Comparison of ENCODE assay signal across 20 mouse cellular contexts in genomic region chr10:7217551-7218127, GRCm38 (mm10). TPM values are rescaled to one million over a fixed set of nuclear protein-coding genes. Genes with fewer than 3 reads are reported as not detected.
DNase-seq lines count a peak whose midpoint lies in the region; ATAC-seq lines count a peak whose summit lies in the region.
"Had no signal": no experiment of that assay in that cellular context is flagged by ENCODE, and none has a peak within 500 bp of the region (broad histone marks: within the 10 kb centered on the region; RNA-seq: fewer than 3 reads in every experiment).

No protein-coding gene starts in this region.

- 0 out of 2 replicates have a peak, but pooled peaks cover 4% of the 10 kb centered on the region for H3K4me1 ChIP-seq in heart, embryonic 11.5 days (ENCODE audit: control insufficient read depth, insufficient read depth, low read length)
- H3K4me1 ChIP-seq in kidney, embryonic 14.5 days (ENCODE audit: control insufficient read depth, insufficient read depth, low read length): peaks cover 6% of the 10 kb centered on the region; the same call in 1 of the 2 replicates
- peaks cover 13% of the 10 kb centered on the region for H3K4me1 ChIP-seq in lung, embryonic 16.5 days (replicated peaks; ENCODE audit: control insufficient read depth, insufficient read depth, low read length)

- H3K36me3 ChIP-seq in heart, embryonic 11.5 days (ENCODE audit: control insufficient read depth, insufficient read depth, low read length): no peaks in the 10 kb centered on the region
- no peaks in the 10 kb centered on the region for H3K36me3 ChIP-seq in kidney, embryonic 14.5 days (ENCODE audit: control insufficient read depth, insufficient read depth, low read length)
- no peaks in the 10 kb centered on the region for H3K36me3 ChIP-seq in lung, embryonic 16.5 days (ENCODE audit: control insufficient read depth, insufficient read depth, low read length)
- H3K36me3 ChIP-seq: embryonic facial prominence, embryonic 13.5 days; forebrain, embryonic 12.5 days; hindbrain, embryonic 13.5 days had no signal

- no peak overlapping the region for H3K4me2 ChIP-seq in heart, embryonic 11.5 days
- no peak overlapping the region for H3K4me2 ChIP-seq in kidney, embryonic 14.5 days (replicated peaks; ENCODE audit: low read depth, low read length)
- no peak overlapping the region for H3K4me2 ChIP-seq in lung, embryonic 16.5 days (ENCODE audit: low read depth, low read length)
- H3K4me2 ChIP-seq: embryonic facial prominence, embryonic 13.5 days; forebrain, embryonic 12.5 days; hindbrain, embryonic 13.5 days had no signal

- no peak for ATAC-seq in heart, embryonic 11.5 days (replicated peaks; ENCODE audit: insufficient number of reproducible peaks, low FRiP score, low TSS enrichment)
- ATAC-seq in kidney, embryonic 14.5 days (ENCODE audit: low FRiP score, low TSS enrichment): no peak
- ATAC-seq in lung, embryonic 16.5 days (ENCODE audit: low read depth): peak; percentile 75
- ATAC-seq: activated CD4-positive, CD25-positive, alpha-beta regulatory T cell, adult 4 months; forebrain, postnatal 0 days; Patski had no signal

- WGBS in heart, embryonic 11.5 days (ENCODE audit: insufficient replicate concordance): 73% methylated on average over 3 of the region's 3 CpGs
- 82% methylated on average over 3 of the region's 3 CpGs for WGBS in kidney, embryonic 14.5 days
- 74% methylated on average over 3 of the region's 3 CpGs for WGBS in lung, embryonic 16.5 days

- no peaks in the 10 kb centered on the region for H3K9me3 ChIP-seq in heart, embryonic 11.5 days (replicated peaks; ENCODE audit: control insufficient read depth, low read length)
- no peaks in the 10 kb centered on the region for H3K9me3 ChIP-seq in kidney, embryonic 14.5 days (ENCODE audit: control insufficient read depth, low read length)
- H3K9me3 ChIP-seq in lung, embryonic 16.5 days (ENCODE audit: control insufficient read depth, low read length): no peaks in the 10 kb centered on the region
- H3K9me3 ChIP-seq: embryonic facial prominence, embryonic 13.5 days; forebrain, embryonic 12.5 days; hindbrain, embryonic 13.5 days had no signal

- no peaks in the 10 kb centered on the region for H3K27me3 ChIP-seq in heart, embryonic 11.5 days (ENCODE audit: control insufficient read depth, insufficient read depth, low read length)
- H3K27me3 ChIP-seq in kidney, embryonic 14.5 days (ENCODE audit: control insufficient read depth, insufficient read depth, low read length): no peaks in the 10 kb centered on the region
- no peaks in the 10 kb centered on the region for H3K27me3 ChIP-seq in lung, embryonic 16.5 days (ENCODE audit: control insufficient read depth, insufficient read depth, low read depth, low read length)
- H3K27me3 ChIP-seq: embryonic facial prominence, embryonic 13.5 days; forebrain, embryonic 12.5 days; hindbrain, embryonic 13.5 days; Patski had no signal

- no peak overlapping the region for H3K9ac ChIP-seq in heart, embryonic 11.5 days (ENCODE audit: low read depth, low read length)
- no peak overlapping the region for H3K9ac ChIP-seq in kidney, embryonic 14.5 days (ENCODE audit: low read depth, low read length)
- no peak overlapping the region for H3K9ac ChIP-seq in lung, embryonic 16.5 days (ENCODE audit: low read length)
- H3K9ac ChIP-seq: embryonic facial prominence, embryonic 13.5 days; forebrain, embryonic 12.5 days; forebrain, postnatal 0 days; hindbrain, embryonic 13.5 days had no signal

- DNase-seq in heart, adult 11 months: peak; percentile 74
- peak; percentile 24 for DNase-seq in kidney, postnatal 14 days
- no peak for DNase-seq in lung, adult 18-20 months
- peak; percentile 51 for DNase-seq in adipocyte (ENCODE audit: low spot score)
- DNase-seq: adrenal gland, adult 2 months; adrenal gland, postnatal 25 days; cerebellum, adult 18-20 months; cerebellum, adult 9-11 months; cerebellum, postnatal 36 days; forebrain, postnatal 0 days; gastrocnemius, postnatal 14 days; heart, postnatal 14 days had no signal

- H3K27ac ChIP-seq in heart, embryonic 11.5 days (ENCODE audit: low read depth, low read length): no peak overlapping the region
- no peak overlapping the region for H3K27ac ChIP-seq in kidney, embryonic 14.5 days (ENCODE audit: low read depth, low read length)
- H3K27ac ChIP-seq in lung, embryonic 16.5 days (ENCODE audit: low read length): no peak overlapping the region
- H3K27ac ChIP-seq: embryonic facial prominence, embryonic 13.5 days; forebrain, embryonic 12.5 days; hindbrain, embryonic 13.5 days had no signal

- no peak overlapping the region for H3K4me3 ChIP-seq in heart, embryonic 11.5 days (ENCODE audit: low read depth, low read length)
- no peak overlapping the region for H3K4me3 ChIP-seq in kidney, embryonic 14.5 days (ENCODE audit: low read length)
- no peak overlapping the region for H3K4me3 ChIP-seq in lung, embryonic 16.5 days (ENCODE audit: low read length)
- H3K4me3 ChIP-seq: embryonic facial prominence, embryonic 13.5 days; forebrain, embryonic 12.5 days; hindbrain, embryonic 13.5 days had no signal

RNA-seq across cellular contexts. Expression of gene Cnksr3, which starts 5.6 kb away (rescaled TPM):
- 3.9 and 5.8 TPM in 2 replicates for polyA plus RNA-seq in heart, embryonic 11.5 days (2014; fragmentation: Nextera tagmentation; extraction: Ambion mirVana)
- polyA plus RNA-seq in kidney, embryonic 14.5 days (2014; fragmentation: Nextera tagmentation; extraction: Ambion mirVana): 8.3 and 15.2 TPM in 2 replicates
- 10.1 and 11.0 TPM in 2 replicates for polyA plus RNA-seq in lung, embryonic 16.5 days (2015; fragmentation: Nextera tagmentation; extraction: Ambion mirVana)

Comparison
In these comparisons a context has a peak if more than half of its experiments do, and no peak if none do; other contexts are left out.
1. DNase-seq: peak in heart, adult 11 months (single experiment), kidney, postnatal 14 days (single experiment) and adipocyte (single experiment); none in lung, adult 18-20 months (0 of 2).